Comparison of ENCODE assay signal across 8 mouse cellular contexts in genomic region chr11:86993041-86994037, GRCm38 (mm10). TPM values are rescaled to one million over a fixed set of nuclear protein-coding genes. Genes with fewer than 3 reads are reported as not detected.
A peak's percentile ranks its signal among the peaks of the same experiment; 100 is the strongest.
DNase-seq lines count a peak whose midpoint lies in the region; ATAC-seq and TF ChIP-seq lines count a peak whose summit lies in the region.

Ypel2 (minus strand) TSS chr11:86993707.

- peak within 1 kb of the TSS; percentile 85 for H3K4me2 ChIP-seq in forebrain, embryonic 14.5 days (ENCODE audit: low read length)
- peak within 1 kb of the TSS; percentile 95 for H3K4me2 ChIP-seq in liver, postnatal 0 days (ENCODE audit: low read depth, low read length)
- H3K4me2 ChIP-seq in neural tube, embryonic 13.5 days = peak within 1 kb of the TSS; percentile 86

- H3K27ac ChIP-seq in ES-Bruce4 (ENCODE audit: insufficient read depth, low read length) = peak within 1 kb of the TSS; percentile 60
- H3K27ac ChIP-seq in forebrain, embryonic 14.5 days (ENCODE audit: low read depth, low read length) = peak within 1 kb of the TSS; percentile 93
- peak within 1 kb of the TSS; percentile 92 for H3K27ac ChIP-seq in liver, postnatal 0 days (ENCODE audit: low read depth)
- H3K27ac ChIP-seq in neural tube, embryonic 13.5 days (replicated peaks) = peak within 1 kb of the TSS; percentile 94

- peaks cover 2% of the 10 kb centered on the region for H3K4me1 ChIP-seq in ES-Bruce4 (ENCODE audit: control insufficient read depth, insufficient read depth, low read length)
- peaks cover 25% of the 10 kb centered on the region for H3K4me1 ChIP-seq in forebrain, embryonic 14.5 days (ENCODE audit: control insufficient read depth, insufficient read depth, low read length)
- peaks cover 25% of the 10 kb centered on the region for H3K4me1 ChIP-seq in liver, postnatal 0 days (ENCODE audit: insufficient read depth)
- peaks cover 53% of the 10 kb centered on the region for H3K4me1 ChIP-seq in neural tube, embryonic 13.5 days (replicated peaks)

- peak; percentile 50 for DNase-seq in c-Kit-positive CD71-positive TER-119-positive erythroid progenitor cells, embryonic 14.5 days (ENCODE audit: low spot score)
- peak; percentile 98 for DNase-seq in forebrain, embryonic 14.5 days (ENCODE audit: low spot score)
- DNase-seq in heart, postnatal 14 days = peak; percentile 97 to 98
- peak; percentile 98 for DNase-seq in layer of hippocampus, adult 11-12 months (ENCODE audit: low spot score)
- peak; percentile 91 for DNase-seq in liver, postnatal 0 days
- peak; percentile 96 for DNase-seq in telencephalon, adult 2 months (ENCODE audit: low read depth, low spot score)

- peak; percentile 100 for ATAC-seq in forebrain, embryonic 14.5 days
- ATAC-seq in liver, postnatal 0 days = peak; percentile 95
- ATAC-seq in neural tube, embryonic 13.5 days (ENCODE audit: low read depth) = peak; percentile 100

- no peaks in the 10 kb centered on the region for H3K36me3 ChIP-seq in ES-Bruce4 (ENCODE audit: control insufficient read depth, insufficient read depth, low read length, poor library complexity, severe bottlenecking)
- no peaks in the 10 kb centered on the region for H3K36me3 ChIP-seq in forebrain, embryonic 14.5 days (ENCODE audit: control insufficient read depth, insufficient read depth, low read length)
- no peaks in the 10 kb centered on the region for H3K36me3 ChIP-seq in liver, postnatal 0 days (replicated peaks; ENCODE audit: insufficient read depth, low read length)
- H3K36me3 ChIP-seq in neural tube, embryonic 13.5 days = no peaks in the 10 kb centered on the region

- WGBS in forebrain, embryonic 14.5 days = under 1% methylated on average over 96 of the region's 96 CpGs
- WGBS in liver, postnatal 0 days (ENCODE audit: insufficient replicate concordance) = under 1% methylated on average over 94 of the region's 96 CpGs
- under 1% methylated on average over 96 of the region's 96 CpGs for WGBS in neural tube, embryonic 13.5 days

- no peak for TF ChIP-seq CTCF in ES-Bruce4 (IDR thresholded peaks at IDR 0.05; ENCODE audit: low read depth, low read length)
- TF ChIP-seq CTCF in liver, postnatal 0 days (IDR thresholded peaks at IDR 0.05; ENCODE audit: low read depth) = no peak

- no peaks in the 10 kb centered on the region for H3K9me3 ChIP-seq in ES-Bruce4 (replicated peaks; ENCODE audit: control insufficient read depth, insufficient read depth, low read length, poor library complexity, severe bottlenecking)
- no peaks in the 10 kb centered on the region for H3K9me3 ChIP-seq in forebrain, embryonic 14.5 days (replicated peaks; ENCODE audit: control insufficient read depth, low read length)
- no peaks in the 10 kb centered on the region for H3K9me3 ChIP-seq in liver, postnatal 0 days (ENCODE audit: low read length)
- H3K9me3 ChIP-seq in neural tube, embryonic 13.5 days = no peaks in the 10 kb centered on the region

- TF ChIP-seq POLR2A in ES-Bruce4 (IDR thresholded peaks at IDR 0.05; ENCODE audit: insufficient read depth, low read length) = no peak

- H3K9ac ChIP-seq in ES-Bruce4 (ENCODE audit: low read depth, poor library complexity, severe bottlenecking) = peak within 1 kb of the TSS; percentile 65
- H3K9ac ChIP-seq in forebrain, embryonic 14.5 days (ENCODE audit: low read length) = peak within 1 kb of the TSS; percentile 87
- H3K9ac ChIP-seq in liver, postnatal 0 days (replicated peaks) = peak within 1 kb of the TSS; percentile 89
- H3K9ac ChIP-seq in neural tube, embryonic 13.5 days = peak within 1 kb of the TSS; percentile 79

- intact Hi-C loops in heart, postnatal 14 days (cut with DNase I) = loop anchor here (2.0 to 10.0 kb wide), 3 partner anchors 35 to 99 kb away; no protein-coding TSS in a partner anchor

- peak within 1 kb of the TSS; percentile 84 for H3K4me3 ChIP-seq in ES-Bruce4 (ENCODE audit: low read depth, low read length)
- H3K4me3 ChIP-seq in forebrain, embryonic 14.5 days (ENCODE audit: low read depth, low read length) = peak within 1 kb of the TSS; percentile 90
- peak within 1 kb of the TSS; percentile 88 for H3K4me3 ChIP-seq in liver, postnatal 0 days (ENCODE audit: low read depth, low read length)
- peak within 1 kb of the TSS; percentile 91 for H3K4me3 ChIP-seq in neural tube, embryonic 13.5 days

- H3K27me3 ChIP-seq in ES-Bruce4 (ENCODE audit: control insufficient read depth, insufficient read depth, low read length, poor library complexity, severe bottlenecking) = no peaks in the 10 kb centered on the region
- H3K27me3 ChIP-seq in forebrain, embryonic 14.5 days (replicated peaks; ENCODE audit: control insufficient read depth, insufficient read depth, low read length) = no peaks in the 10 kb centered on the region
- H3K27me3 ChIP-seq in liver, postnatal 0 days (ENCODE audit: insufficient read depth, low read length) = no peaks in the 10 kb centered on the region
- no peaks in the 10 kb centered on the region for H3K27me3 ChIP-seq in neural tube, embryonic 13.5 days

- TF ChIP-seq EP300 in ES-Bruce4 (IDR thresholded peaks at IDR 0.05; ENCODE audit: insufficient read depth, low read depth, low read length) = no peak
- no peak for TF ChIP-seq EP300 in liver, postnatal 0 days (IDR thresholded peaks at IDR 0.05; ENCODE audit: low read depth)

RNA-seq across cellular contexts. Expression of gene Ypel2, which starts in this region (rescaled TPM):
- 6.2 and 6.9 TPM in 2 replicates for polyA plus RNA-seq in ES-Bruce4 (2011; ENCODE audit: insufficient read depth, insufficient read length, low read depth, missing spikeins)
- polyA plus RNA-seq in forebrain, embryonic 14.5 days (2014; fragmentation: Nextera tagmentation; extraction: Ambion mirVana) = 6.0 and 7.0 TPM in 2 replicates
- total RNA-seq in heart, postnatal 14 days (2021) = 10 to 100 TPM; 24.7 to 24.8 TPM
- polyA plus RNA-seq in liver, postnatal 0 days (2015; fragmentation: Nextera tagmentation; extraction: Ambion mirVana) = 2.1 TPM in 2 replicates
- polyA plus RNA-seq in neural tube, embryonic 13.5 days (2015; fragmentation: Nextera tagmentation; extraction: Ambion mirVana) = 4.6 and 5.3 TPM in 2 replicates

Comparison
In these comparisons a context has a peak if more than half of its experiments do, and no peak if none do; other contexts are left out.
1. Peak in every context shown above with its lines: DNase-seq, ATAC-seq, H3K4me3 ChIP-seq and H3K27ac ChIP-seq.